Mouse (Mus musculus): ENCODE results near the gene Pax7. TPM values are rescaled to one million over a fixed set of nuclear protein-coding genes. Genes with fewer than 3 reads are reported as not detected.

The Pax7 gene
- under 1 TPM; 0.11 to 0.40 TPM for total RNA-seq (2021)
- long read RNA-seq, experiment 1 = 0 reads
- long read RNA-seq, experiment 2 = 0 reads

GRCm38 (mm10) chr4:139833036-139833634 is at the start of gene Pax7:
TSS of gene Pax7 (minus strand) at chr4:139833528.
- no peak for DNase-seq (ENCODE audit: low spot score in 2 of 2)

- DNase-seq (ENCODE audit: low spot score in 2 of 2) = no peak
Observed at GRCm38 (mm10) chr4:139881796-139882195, 48.5 kb upstream of the Pax7 start.

DNA sequence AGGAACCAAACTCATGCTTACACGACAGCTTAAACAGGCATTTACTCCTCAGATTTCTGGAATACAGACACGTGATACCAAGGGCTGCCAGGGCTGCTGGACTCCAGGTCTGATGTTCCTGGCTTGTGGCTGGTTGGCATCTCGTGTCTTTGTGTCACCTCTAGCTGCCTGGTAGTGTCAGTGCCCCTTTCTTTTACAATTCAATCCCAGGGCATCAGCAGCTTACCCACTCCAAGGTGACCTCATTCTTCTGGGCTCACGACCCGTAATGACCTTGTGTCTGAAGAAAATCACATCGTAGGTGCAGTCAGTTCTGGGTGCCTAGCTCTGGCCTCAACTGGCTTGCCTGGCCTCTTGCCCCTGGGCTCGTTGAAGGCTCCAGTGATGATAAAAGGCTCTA is 46.0 kb upstream of the Pax7 start:
- DNase-seq (ENCODE audit: low spot score in 2 of 2) = no peak

DNA sequence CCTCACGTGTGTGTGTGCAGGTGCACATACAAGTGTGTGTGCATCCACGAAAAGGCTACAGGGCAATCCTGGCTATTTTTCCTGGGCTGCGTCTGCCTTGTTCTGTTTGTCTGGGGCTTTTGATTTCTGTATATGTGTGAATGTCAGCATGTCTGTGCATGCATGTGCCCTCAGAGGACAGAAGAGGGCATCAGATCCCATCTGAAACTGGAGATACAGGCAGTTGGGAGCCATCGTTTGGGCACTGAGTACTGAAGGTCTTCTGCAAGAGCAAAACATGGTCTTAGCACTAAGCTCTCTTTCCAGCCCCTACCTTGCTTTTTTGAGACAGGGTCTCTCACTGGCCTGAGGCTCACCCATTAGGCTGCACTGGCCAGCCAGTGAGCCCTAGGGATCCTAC is 45.1 kb upstream of the Pax7 start:
- DNase-seq (ENCODE audit: low spot score in 2 of 2) = no peak

- DNase-seq (ENCODE audit: low spot score in 2 of 2) = peak; percentile 26 to 54
Observed at GRCm38 (mm10) chr4:139877269-139877668, 43.9 kb upstream of the Pax7 start.

DNA sequence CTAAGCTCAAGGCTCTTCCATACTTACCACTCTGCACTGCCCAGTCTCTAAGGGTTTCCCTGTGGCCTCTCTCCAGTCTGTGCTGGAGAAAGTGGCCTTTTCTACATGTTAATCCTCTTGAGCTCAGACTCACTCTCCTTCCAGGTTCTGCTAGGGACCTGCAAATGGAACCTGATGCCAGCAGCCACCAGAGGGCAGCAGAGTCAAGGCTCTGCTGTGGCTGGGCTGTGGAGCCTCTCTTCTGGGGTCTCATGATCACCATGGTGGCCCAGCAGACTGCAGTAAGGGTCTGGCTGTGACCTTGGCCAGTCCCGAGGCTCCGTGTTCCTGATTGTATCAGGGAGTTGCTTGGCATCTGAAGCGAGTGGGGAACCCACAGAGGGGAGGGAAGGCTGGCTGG is 39.3 kb upstream of the Pax7 start:
- no peak for DNase-seq (ENCODE audit: low spot score in 2 of 2)

GRCm38 (mm10) chr4:139871699-139872098 is 38.4 kb upstream of the Pax7 start:
- no peak for DNase-seq (ENCODE audit: low spot score in 2 of 2)

DNA sequence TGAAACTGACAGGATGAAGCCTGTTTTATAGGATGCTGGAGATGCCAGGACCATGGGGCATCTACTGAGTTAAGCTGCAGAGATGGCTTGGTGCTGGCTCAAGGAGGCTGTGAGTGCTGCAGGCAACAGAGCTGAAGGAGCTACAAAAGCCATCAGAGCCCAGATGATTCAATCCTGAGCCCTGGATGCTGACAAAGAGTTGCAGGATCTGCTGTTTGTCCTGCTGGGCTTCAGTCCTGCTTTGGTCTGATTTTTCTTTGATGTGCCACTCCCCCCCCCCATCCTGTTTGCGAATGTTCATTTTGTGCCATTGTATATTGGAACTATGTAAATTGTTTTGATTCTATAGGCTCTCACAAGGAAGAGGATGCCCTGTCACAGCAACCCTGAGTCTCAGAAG is 29.9 kb upstream of the Pax7 start:
- no peak for DNase-seq (ENCODE audit: low spot score in 2 of 2)

- peak; percentile 70 to 73 for DNase-seq (ENCODE audit: low spot score in 2 of 2)
Observed at GRCm38 (mm10) chr4:139858635-139859176, 25.4 kb upstream of the Pax7 start.

DNA sequence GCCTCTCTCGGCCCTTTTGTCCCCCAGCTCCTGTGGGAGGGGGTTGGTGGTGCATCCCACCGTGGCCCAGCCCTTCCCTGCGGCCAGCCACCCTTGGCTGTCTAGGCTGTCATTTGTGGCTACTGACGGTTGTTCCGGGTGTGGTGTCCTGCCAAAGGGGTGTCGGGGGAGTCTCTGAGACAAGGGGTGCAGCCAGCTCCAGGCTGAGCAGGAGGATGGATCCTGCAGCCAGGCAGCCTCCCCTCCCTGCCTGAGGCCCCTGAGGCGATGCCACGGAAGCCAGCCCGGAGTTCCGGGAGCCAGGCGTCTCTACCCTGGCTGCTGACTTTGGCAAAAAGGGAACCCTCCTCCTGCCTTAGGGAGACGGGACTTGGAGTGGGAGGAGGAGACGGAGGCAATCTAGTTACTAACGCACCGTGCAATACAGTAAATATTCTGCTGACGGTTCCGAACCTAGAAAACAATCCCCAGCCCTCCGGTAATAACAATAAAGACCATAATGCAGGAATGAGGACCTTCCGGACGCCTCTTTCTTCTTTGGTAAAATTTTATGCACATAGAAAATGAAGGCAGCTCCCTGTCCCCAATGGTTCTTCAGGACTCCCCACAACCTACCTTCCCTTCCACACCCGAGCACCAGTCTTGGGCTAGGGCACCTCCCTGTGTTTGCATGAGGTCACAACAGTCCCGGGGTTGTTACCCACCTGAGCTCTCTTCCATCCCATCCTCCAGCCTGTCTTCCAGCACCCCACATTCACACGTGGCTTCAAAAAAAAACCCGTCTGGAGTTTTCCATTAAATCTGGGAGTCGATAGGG is 19.1 kb upstream of the Pax7 start:
- DNase-seq (ENCODE audit: low spot score in 2 of 2) = no peak

DNA sequence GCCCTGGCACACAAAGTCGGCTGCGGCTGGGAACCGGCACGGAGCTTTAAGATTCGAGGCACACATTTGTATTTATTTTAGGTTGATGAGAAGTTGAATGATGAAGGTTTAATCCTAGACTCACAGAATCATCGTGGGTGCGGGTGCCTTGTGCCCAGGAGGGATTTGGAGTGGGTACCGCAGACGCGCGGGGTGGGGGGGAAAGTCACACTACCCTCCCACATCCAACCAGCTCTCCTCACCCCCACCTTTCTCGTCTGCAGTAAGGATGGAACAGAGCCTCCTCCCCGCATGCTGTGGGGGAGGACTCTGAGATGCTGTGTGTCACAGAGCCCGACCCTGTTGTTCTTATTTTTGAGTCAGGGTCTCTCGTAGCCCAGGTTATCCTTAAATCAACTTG is 18.1 kb upstream of the Pax7 start:
- no peak for DNase-seq (ENCODE audit: low spot score in 2 of 2)

GRCm38 (mm10) chr4:139850547-139851170 is 17.3 kb upstream of the Pax7 start:
- no peak for DNase-seq (ENCODE audit: low spot score in 2 of 2)

GRCm38 (mm10) chr4:139843456-139843855 is 10.1 kb upstream of the Pax7 start:
- no peak for DNase-seq (ENCODE audit: low spot score in 2 of 2)

DNA sequence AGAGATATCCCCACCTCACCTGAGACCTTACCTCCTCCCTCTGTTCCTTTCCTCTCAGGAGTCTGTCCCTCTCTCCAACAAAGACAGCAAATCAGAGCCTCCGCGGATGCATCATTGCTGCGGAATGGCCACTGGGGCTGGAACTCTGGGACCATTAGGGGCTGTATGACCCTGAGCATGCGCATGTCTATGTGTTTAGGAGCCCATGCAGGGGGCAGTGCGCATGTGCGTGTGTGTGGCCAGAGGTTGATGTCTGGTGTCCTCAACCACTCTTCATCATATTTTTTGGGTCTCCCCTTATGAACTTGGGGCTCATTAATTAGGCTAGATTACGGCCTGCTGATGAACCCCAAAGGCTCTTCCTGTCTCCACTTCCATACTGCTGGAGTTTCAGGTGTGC is 9.6 kb upstream of the Pax7 start:
- DNase-seq (ENCODE audit: low spot score in 2 of 2) = no peak

DNA sequence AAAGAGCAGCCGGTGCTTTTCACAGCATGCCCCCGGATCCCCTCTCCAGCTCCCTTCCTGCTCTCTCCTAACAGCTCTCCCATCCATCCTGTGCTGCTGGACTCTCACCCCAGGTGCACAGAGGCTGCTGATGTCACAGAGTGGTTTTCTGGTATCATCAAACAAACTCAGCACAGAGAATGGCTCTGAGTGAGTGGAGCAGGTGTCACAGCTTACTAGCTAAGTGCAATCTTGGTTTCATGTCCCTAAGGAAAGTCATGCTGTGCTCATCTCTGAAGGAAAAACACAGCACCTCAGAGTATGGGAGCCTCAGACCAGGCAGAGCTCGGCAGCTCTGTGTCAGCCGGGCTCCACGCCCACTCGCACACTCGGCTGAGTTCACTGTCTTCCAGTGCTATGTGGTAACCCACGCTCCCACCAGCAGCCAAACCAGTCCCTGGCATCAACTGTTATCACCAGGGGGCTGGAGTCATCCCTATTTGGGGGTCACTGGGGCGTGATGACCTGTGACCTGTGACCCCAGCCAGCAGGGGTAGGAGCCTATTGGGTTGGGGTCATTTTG is 7.7 kb upstream of the Pax7 start:
- DNase-seq (ENCODE audit: low spot score in 2 of 2) = no peak

- DNase-seq (ENCODE audit: low spot score in 2 of 2) = no peak
Observed at GRCm38 (mm10) chr4:139840442-139840841, 7.1 kb upstream of the Pax7 start.

DNA sequence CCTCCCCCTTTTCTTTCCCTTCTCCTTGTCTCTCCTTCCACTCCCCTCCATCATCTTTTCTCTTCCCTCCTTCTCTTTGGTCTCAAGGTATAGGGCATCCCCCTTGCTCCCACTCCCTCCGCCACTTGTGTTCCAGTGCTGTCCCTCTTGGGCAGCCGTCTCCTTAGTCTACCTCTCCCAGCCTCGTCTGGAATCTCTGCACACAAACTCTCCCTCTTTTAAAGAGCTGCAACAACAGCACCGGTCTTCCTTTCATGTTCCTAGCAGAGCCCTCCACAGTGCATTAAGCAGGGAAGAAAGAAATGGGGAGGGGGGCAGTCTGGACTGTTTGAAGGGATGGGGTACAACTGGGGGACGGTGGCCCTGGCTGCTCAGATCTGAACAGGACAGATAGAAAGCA is 3.4 kb upstream of the Pax7 start:
- DNase-seq (ENCODE audit: low spot score in 2 of 2) = no peak

DNA sequence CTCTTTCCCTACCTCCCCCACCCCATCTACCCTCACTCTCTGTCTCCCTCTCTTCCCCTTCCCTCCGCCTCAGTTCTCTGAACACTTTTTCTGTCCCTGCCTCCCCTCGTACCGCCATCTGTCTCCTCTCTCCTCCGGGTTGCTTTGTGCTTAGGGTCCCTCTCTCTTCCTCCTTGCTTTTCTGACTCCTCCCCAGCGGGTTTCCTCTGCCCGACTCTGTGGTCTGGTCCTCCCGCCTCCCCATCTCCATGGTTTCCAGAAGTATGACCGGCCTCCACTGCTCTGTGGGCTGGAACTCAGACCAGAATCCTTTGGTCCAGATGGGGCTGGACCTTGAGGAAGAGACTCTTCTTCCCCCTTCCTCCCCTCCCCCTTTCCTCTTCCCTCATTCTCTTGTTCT is 2.9 kb upstream of the Pax7 start:
- DNase-seq (ENCODE audit: low spot score in 2 of 2) = no peak

DNA sequence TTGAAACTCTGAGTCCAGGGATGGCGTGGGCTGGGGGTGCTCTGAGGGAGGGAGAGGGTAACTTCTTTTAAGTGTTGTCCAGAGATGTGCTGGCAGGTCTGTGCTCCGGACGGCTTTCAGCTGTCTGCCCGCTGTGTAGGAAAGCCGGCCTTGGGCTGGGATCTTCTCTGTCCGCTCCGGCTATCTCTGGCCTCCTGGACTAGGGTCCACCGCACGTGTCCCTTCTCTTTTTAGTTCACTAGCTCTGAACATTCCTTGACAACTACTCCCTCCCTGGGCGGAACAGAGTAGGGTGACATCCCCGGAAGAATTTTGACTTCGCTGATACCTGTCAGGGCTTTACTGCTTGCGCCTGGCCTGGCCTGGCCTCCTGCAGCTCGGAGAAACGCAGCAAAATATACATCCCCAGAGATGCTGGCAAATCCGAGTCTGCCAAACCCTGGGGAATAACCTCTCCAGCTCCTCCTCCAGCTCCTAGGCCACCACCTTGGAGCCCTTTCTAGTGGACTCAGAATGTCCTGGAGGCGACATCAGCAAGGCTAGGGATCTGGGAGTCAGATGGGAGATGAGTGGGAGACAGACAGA is 581 bp upstream of the Pax7 start:
- DNase-seq (ENCODE audit: low spot score in 2 of 2) = no peak

DNA sequence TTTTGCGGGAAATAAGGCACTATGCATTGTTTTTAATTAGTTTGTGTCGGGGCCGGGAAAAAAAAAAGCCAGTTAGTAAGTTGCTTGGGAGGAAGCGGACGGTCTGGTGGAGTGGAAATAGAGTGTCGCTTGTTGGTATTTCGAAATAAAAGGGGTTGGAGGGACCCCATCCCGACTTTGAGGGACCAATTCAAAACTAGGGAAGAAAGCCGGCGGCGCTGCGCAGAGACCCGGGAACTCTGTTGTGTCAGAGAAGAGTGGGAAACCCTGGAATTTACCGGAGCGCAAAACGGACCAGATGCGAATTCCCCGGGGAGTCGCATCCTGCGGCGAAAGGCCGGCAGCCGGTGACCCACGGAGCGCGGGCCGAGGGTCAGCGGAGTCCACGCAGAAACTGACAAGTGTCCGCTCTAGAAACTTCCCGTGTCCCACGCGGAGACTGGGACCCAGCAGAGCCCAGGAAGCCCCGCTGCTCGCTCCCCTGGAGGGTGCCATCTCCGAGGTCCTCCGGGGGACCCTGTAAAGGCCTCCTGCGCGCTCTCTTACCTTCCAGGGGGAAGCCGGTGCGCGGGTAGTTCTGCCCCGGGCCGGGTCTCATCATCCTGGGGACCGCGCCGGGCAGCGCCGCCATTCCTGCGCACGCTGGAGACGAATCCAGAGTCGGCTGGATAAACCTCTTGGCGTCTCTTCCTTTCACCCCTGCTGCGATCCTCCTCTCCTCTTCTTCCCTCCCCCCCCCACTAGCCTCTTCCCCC is 870 bp downstream of the Pax7 start:
- DNase-seq (ENCODE audit: low spot score in 2 of 2) = no peak
